Mouse (Mus musculus): ENCODE results near the gene Hoxb2. TPM values are rescaled to one million over a fixed set of nuclear protein-coding genes. Genes with fewer than 3 reads are reported as not detected.

Hoxb2 gene
- polyA plus RNA-seq, 1 experiment, result 4.7 TPM

GRCm38 (mm10) chr11:96345893-96346806, 4.2 kb upstream of the Hoxb2 start:
- WGBS, result 3% methylated on average over 45 of the region's 45 CpGs
- no peak for DNase-seq
- no peak overlapping the region for H3K27ac ChIP-seq (ENCODE audit: insufficient read depth, low read length)
- no peaks in the 10 kb centered on the region for H3K4me1 ChIP-seq (ENCODE audit: control insufficient read depth, insufficient read depth, low read length)
- peaks cover 10% of the 10 kb centered on the region; the same call in 1 of the 2 replicates for H3K27me3 ChIP-seq (ENCODE audit: control insufficient read depth, insufficient read depth, low read length)
- TF ChIP-seq POLR2A (IDR thresholded peaks at IDR 0.05; ENCODE audit: borderline replicate concordance, insufficient read depth, low read length), result no peak
- no peak for TF ChIP-seq CTCF (IDR thresholded peaks at IDR 0.05; ENCODE audit: borderline replicate concordance, insufficient read depth, low read depth, low read length)
- no peak overlapping the region for H3K4me3 ChIP-seq (replicated peaks; ENCODE audit: insufficient read depth, low read depth, low read length)

- no peaks in the 10 kb centered on the region for H3K4me1 ChIP-seq (ENCODE audit: control insufficient read depth, insufficient read depth, low read length)
- TF ChIP-seq POLR2A (IDR thresholded peaks at IDR 0.05; ENCODE audit: borderline replicate concordance, insufficient read depth, low read length) (no peak), CTCF (IDR thresholded peaks at IDR 0.05; ENCODE audit: borderline replicate concordance, insufficient read depth, low read depth, low read length) (no peak)
- DNase-seq, result no peak
- H3K27me3 ChIP-seq (ENCODE audit: control insufficient read depth, insufficient read depth, low read length), result peaks cover 9% of the 10 kb centered on the region; the same call in 1 of the 2 replicates
- H3K27ac ChIP-seq (ENCODE audit: insufficient read depth, low read length), result no peak overlapping the region
- 10% methylated on average over 5 of the region's 5 CpGs for WGBS
- H3K4me3 ChIP-seq (replicated peaks; ENCODE audit: insufficient read depth, low read depth, low read length), result no peak overlapping the region
Observed at GRCm38 (mm10) chr11:96346916-96347520, 3.3 kb upstream of the Hoxb2 start.

- Histone ChIP-seq H3K27me3 (ENCODE audit: control insufficient read depth, insufficient read depth, low read length) (peaks cover 13% of the 10 kb centered on the region; the same call in 1 of the 2 replicates), H3K4me1 (ENCODE audit: control insufficient read depth, insufficient read depth, low read length) (no peaks in the 10 kb centered on the region), H3K27ac (ENCODE audit: insufficient read depth, low read length) (no peak overlapping the region), H3K4me3 (replicated peaks; ENCODE audit: insufficient read depth, low read depth, low read length) (no peak overlapping the region)
- DNase-seq, result no peak
- TF ChIP-seq POLR2A (IDR thresholded peaks at IDR 0.05; ENCODE audit: borderline replicate concordance, insufficient read depth, low read length), result no peak
- TF ChIP-seq CTCF (IDR thresholded peaks at IDR 0.05; ENCODE audit: borderline replicate concordance, insufficient read depth, low read depth, low read length), result no peak
- WGBS, result 11% methylated on average over 4 of the region's 4 CpGs
Observed at GRCm38 (mm10) chr11:96347717-96348116, 2.6 kb upstream of the Hoxb2 start.

GRCm38 (mm10) chr11:96348141-96348928, 2.0 kb upstream of the Hoxb2 start:
- peaks cover 17% of the 10 kb centered on the region for H3K27me3 ChIP-seq (ENCODE audit: control insufficient read depth, insufficient read depth, low read length)
- TF ChIP-seq CTCF (IDR thresholded peaks at IDR 0.05; ENCODE audit: borderline replicate concordance, insufficient read depth, low read depth, low read length), result no peak
- TF ChIP-seq POLR2A (IDR thresholded peaks at IDR 0.05; ENCODE audit: borderline replicate concordance, insufficient read depth, low read length), result no peak
- H3K4me3 ChIP-seq (replicated peaks; ENCODE audit: insufficient read depth, low read depth, low read length), result no peak overlapping the region

GRCm38 (mm10) chr11:96348988-96349387, 1.3 kb upstream of the Hoxb2 start:
- Histone ChIP-seq H3K4me3 (replicated peaks; ENCODE audit: insufficient read depth, low read depth, low read length) (no peak overlapping the region), H3K27me3 (ENCODE audit: control insufficient read depth, insufficient read depth, low read length) (peaks cover 19% of the 10 kb centered on the region), H3K4me1 (ENCODE audit: control insufficient read depth, insufficient read depth, low read length) (no peaks in the 10 kb centered on the region), H3K27ac (ENCODE audit: insufficient read depth, low read length) (no peak overlapping the region)
- WGBS, result 17% methylated on average over 3 of the region's 3 CpGs
- no peak for DNase-seq
- TF ChIP-seq CTCF (IDR thresholded peaks at IDR 0.05; ENCODE audit: borderline replicate concordance, insufficient read depth, low read depth, low read length), result no peak
- TF ChIP-seq POLR2A (IDR thresholded peaks at IDR 0.05; ENCODE audit: borderline replicate concordance, insufficient read depth, low read length), result no peak

More at GRCm38 (mm10) chr11:96348141-96348928, 2.0 kb upstream of the Hoxb2 start:
- no peak for DNase-seq
- 5% methylated on average over 21 of the region's 21 CpGs for WGBS
- Histone ChIP-seq H3K4me1 (ENCODE audit: control insufficient read depth, insufficient read depth, low read length) (no peaks in the 10 kb centered on the region), H3K27ac (ENCODE audit: insufficient read depth, low read length) (no peak overlapping the region)

GRCm38 (mm10) chr11:96349491-96350340, 609 bp upstream of the Hoxb2 start:
- TF ChIP-seq CTCF (IDR thresholded peaks at IDR 0.05; ENCODE audit: borderline replicate concordance, insufficient read depth, low read depth, low read length) (no peak), POLR2A (IDR thresholded peaks at IDR 0.05; ENCODE audit: borderline replicate concordance, insufficient read depth, low read length) (no peak)
- Histone ChIP-seq H3K27ac (ENCODE audit: insufficient read depth, low read length) (no peak overlapping the region), H3K27me3 (ENCODE audit: control insufficient read depth, insufficient read depth, low read length) (peaks cover 20% of the 10 kb centered on the region), H3K4me3 (replicated peaks; ENCODE audit: insufficient read depth, low read depth, low read length) (no peak overlapping the region), H3K4me1 (ENCODE audit: control insufficient read depth, insufficient read depth, low read length) (no peaks in the 10 kb centered on the region)
- DNase-seq, result no peak
- 7% methylated on average over 14 of the region's 14 CpGs for WGBS

- 32% methylated on average over 2 of the region's 2 CpGs for WGBS
- Histone ChIP-seq H3K4me3 (replicated peaks; ENCODE audit: insufficient read depth, low read depth, low read length) (no peak overlapping the region), H3K27ac (ENCODE audit: insufficient read depth, low read length) (no peak overlapping the region), H3K27me3 (ENCODE audit: control insufficient read depth, insufficient read depth, low read length) (peaks cover 17% of the 10 kb centered on the region), H3K4me1 (ENCODE audit: control insufficient read depth, insufficient read depth, low read length) (no peaks in the 10 kb centered on the region)
- DNase-seq, result no peak
- TF ChIP-seq POLR2A (IDR thresholded peaks at IDR 0.05; ENCODE audit: borderline replicate concordance, insufficient read depth, low read length) (no peak), CTCF (IDR thresholded peaks at IDR 0.05; ENCODE audit: borderline replicate concordance, insufficient read depth, low read depth, low read length) (no peak)
Observed at GRCm38 (mm10) chr11:96350791-96351190, 466 bp downstream of the Hoxb2 start.

Data from cerebellum, adult 2 months (tissue).